Mouse (Mus musculus): ENCODE results near the gene Pard3b.

GRCm38 (mm10) chr1:61912931-61913330, 274.3 kb downstream of the Pard3b start:
- TF ChIP-seq CTCF (IDR thresholded peaks at IDR 0.05; ENCODE audit: low read depth, low read length) (no peak), POLR2A (IDR thresholded peaks at IDR 0.05; ENCODE audit: extremely low read depth, insufficient read depth, low read length) (no peak)

Measured in liver, adult 2 months (tissue).